Mouse (Mus musculus): Measurements from ENCODE around the gene Klhl5. TPM values are rescaled to one million over a fixed set of nuclear protein-coding genes. Genes with fewer than 3 reads are reported as not detected.

Gene Klhl5
- polyA plus RNA-seq, 2 experiments = 20.4 to 27.4 TPM

DNA sequence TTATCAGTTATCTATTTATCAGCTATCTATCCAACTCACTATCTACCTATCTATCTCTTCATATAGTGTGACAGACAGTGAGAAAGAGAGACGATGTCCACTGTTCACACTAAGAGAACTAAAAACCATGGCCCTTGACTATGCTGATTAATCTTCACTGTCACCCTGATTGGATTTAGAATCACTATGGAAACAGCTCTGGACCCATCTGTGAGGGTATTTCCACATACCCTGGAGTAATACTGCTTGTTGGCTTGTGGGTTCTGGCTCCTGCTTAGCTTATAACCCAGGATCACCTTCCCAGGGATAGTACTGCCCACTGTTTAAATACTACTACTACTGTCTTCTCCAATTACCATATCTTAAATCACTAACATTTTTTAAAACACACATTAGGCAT is 74.9 kb downstream of the Klhl5 start:
- no peak for DNase-seq (ENCODE audit: low spot score)
- 94% methylated on average over 1 of the region's 1 CpGs for WGBS
- TF ChIP-seq POLR2A (IDR thresholded peaks at IDR 0.05; ENCODE audit: borderline replicate concordance, extremely low read depth, insufficient read depth, insufficient read length) = no peak
- Histone ChIP-seq H3K9ac (ENCODE audit: low read depth, low read length, severe bottlenecking) (no peak overlapping the region), H3K4me2 (replicated peaks; ENCODE audit: low read depth, low read length, severe bottlenecking) (no peak overlapping the region), H3K4me3 (replicated peaks; ENCODE audit: low read length) (no peak overlapping the region), H3K27ac (replicated peaks; ENCODE audit: low read depth, low read length) (no peak overlapping the region), H3K36me3 (ENCODE audit: control insufficient read depth, insufficient read depth, low read length) (no peaks in the 10 kb centered on the region), H3K9me3 (ENCODE audit: control insufficient read depth, low read length) (no peaks in the 10 kb centered on the region), H3K27me3 (ENCODE audit: control insufficient read depth, insufficient read depth, low read length) (no peaks in the 10 kb centered on the region), H3K4me1 (ENCODE audit: control insufficient read depth, insufficient read depth, low read length) (peaks cover 20% of the 10 kb centered on the region)
- no peak for ATAC-seq (ENCODE audit: low FRiP score, low read depth)

DNA sequence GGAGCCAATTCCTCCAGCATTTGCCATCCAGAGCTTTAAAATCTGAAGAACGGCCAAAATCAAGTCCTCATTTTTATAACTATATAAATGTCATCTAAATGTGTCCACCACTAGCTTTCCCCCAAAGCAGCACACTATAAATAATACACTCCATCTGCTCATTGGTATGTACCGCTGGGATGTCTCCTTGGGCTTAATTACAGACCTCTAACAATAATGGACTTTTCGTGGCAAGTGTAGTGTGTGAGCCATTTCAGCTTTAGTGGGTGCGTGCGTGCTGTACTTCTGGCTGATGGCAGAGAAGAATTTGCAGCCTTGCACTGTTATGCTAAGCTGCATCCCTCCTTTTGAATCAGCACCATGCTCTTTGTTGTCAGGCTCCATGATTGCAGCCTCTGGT is 84.3 kb downstream of the Klhl5 start:
- Histone ChIP-seq H3K4me2 (replicated peaks; ENCODE audit: low read depth, low read length, severe bottlenecking) (no peak overlapping the region), H3K4me1 (ENCODE audit: control insufficient read depth, insufficient read depth, low read length) (no peaks in the 10 kb centered on the region), H3K27ac (replicated peaks; ENCODE audit: low read depth, low read length) (no peak overlapping the region), H3K4me3 (replicated peaks; ENCODE audit: low read length) (no peak overlapping the region), H3K27me3 (ENCODE audit: control insufficient read depth, insufficient read depth, low read length) (no peaks in the 10 kb centered on the region), H3K9me3 (ENCODE audit: control insufficient read depth, low read length) (0 out of 2 replicates have a peak, but pooled peaks cover 6% of the 10 kb centered on the region), H3K36me3 (ENCODE audit: control insufficient read depth, insufficient read depth, low read length) (no peaks in the 10 kb centered on the region), H3K9ac (ENCODE audit: low read depth, low read length, severe bottlenecking) (no peak overlapping the region)
- TF ChIP-seq POLR2A (IDR thresholded peaks at IDR 0.05; ENCODE audit: borderline replicate concordance, extremely low read depth, insufficient read depth, insufficient read length) = no peak
- 70% methylated on average over 5 of the region's 5 CpGs for WGBS
- ATAC-seq (ENCODE audit: low FRiP score, low read depth) (no peak), DNase-seq (ENCODE audit: low spot score) (no peak)

DNA sequence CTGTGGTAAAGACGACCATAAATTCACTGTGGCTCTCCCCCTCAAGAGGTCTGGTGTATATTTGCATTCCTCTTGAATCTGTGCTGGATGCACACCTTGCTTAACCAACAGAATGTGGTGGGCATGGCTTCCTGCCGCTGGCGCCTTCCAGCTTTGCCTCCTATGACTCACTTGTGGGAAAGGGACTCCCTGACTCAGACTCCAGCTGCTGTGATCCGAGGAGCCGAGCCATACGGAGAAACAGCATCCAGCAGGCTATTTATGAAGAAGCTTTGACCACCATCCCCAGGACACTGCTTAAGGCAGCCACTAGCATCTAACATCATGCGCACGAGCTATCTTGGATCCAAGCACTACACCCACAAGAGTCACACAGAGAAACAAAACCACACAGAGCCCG is 87.1 kb downstream of the Klhl5 start:
- Histone ChIP-seq H3K4me2 (replicated peaks; ENCODE audit: low read depth, low read length, severe bottlenecking) (no peak overlapping the region), H3K9me3 (ENCODE audit: control insufficient read depth, low read length) (0 out of 2 replicates have a peak, but pooled peaks cover 6% of the 10 kb centered on the region), H3K4me1 (ENCODE audit: control insufficient read depth, insufficient read depth, low read length) (no peaks in the 10 kb centered on the region), H3K27ac (replicated peaks; ENCODE audit: low read depth, low read length) (no peak overlapping the region), H3K27me3 (ENCODE audit: control insufficient read depth, insufficient read depth, low read length) (no peaks in the 10 kb centered on the region), H3K9ac (ENCODE audit: low read depth, low read length, severe bottlenecking) (no peak overlapping the region), H3K36me3 (ENCODE audit: control insufficient read depth, insufficient read depth, low read length) (no peaks in the 10 kb centered on the region), H3K4me3 (replicated peaks; ENCODE audit: low read length) (no peak overlapping the region)
- ATAC-seq (ENCODE audit: low FRiP score, low read depth) = no peak
- 86% methylated on average over 9 of the region's 9 CpGs for WGBS
- TF ChIP-seq POLR2A (IDR thresholded peaks at IDR 0.05; ENCODE audit: borderline replicate concordance, extremely low read depth, insufficient read depth, insufficient read length) = no peak
- no peak for DNase-seq (ENCODE audit: low spot score)

- Histone ChIP-seq H3K36me3 (ENCODE audit: control insufficient read depth, insufficient read depth, low read length) (peaks cover 9% of the 10 kb centered on the region; the same call in 1 of the 2 replicates), H3K27me3 (ENCODE audit: control insufficient read depth, insufficient read depth, low read length) (no peaks in the 10 kb centered on the region), H3K27ac (replicated peaks; ENCODE audit: low read depth, low read length) (peak within 1 kb of the TSS; percentile 52), H3K9ac (ENCODE audit: low read depth, low read length, severe bottlenecking) (peak within 1 kb of the TSS; percentile 63), H3K9me3 (ENCODE audit: control insufficient read depth, low read length) (no peaks in the 10 kb centered on the region), H3K4me3 (replicated peaks; ENCODE audit: low read length) (peak within 1 kb of the TSS; percentile 67), H3K4me2 (replicated peaks; ENCODE audit: low read depth, low read length, severe bottlenecking) (peak within 1 kb of the TSS; percentile 85), H3K4me1 (ENCODE audit: control insufficient read depth, insufficient read depth, low read length) (peaks cover 5% of the 10 kb centered on the region; the same call in 1 of the 2 replicates)
- TF ChIP-seq POLR2A (IDR thresholded peaks at IDR 0.05; ENCODE audit: borderline replicate concordance, extremely low read depth, insufficient read depth, insufficient read length) = peak; percentile 71; the same call in 1 of the 2 replicates
- DNase-seq (ENCODE audit: low spot score) (peak; percentile 99), ATAC-seq (ENCODE audit: low FRiP score, low read depth) (peak; percentile 100)
- under 1% methylated on average over 37 of the region's 37 CpGs for WGBS
Observed at GRCm38 (mm10) chr5:65199346-65200128, 92.2 kb downstream of the Klhl5 start, which contains the start of gene Wdr19. Gene Wdr19 (plus strand): TSS chr5:65199696.

- Histone ChIP-seq H3K4me1 (ENCODE audit: control insufficient read depth, insufficient read depth, low read length) (peaks cover 5% of the 10 kb centered on the region; the same call in 1 of the 2 replicates), H3K9ac (ENCODE audit: low read depth, low read length, severe bottlenecking) (no peak overlapping the region), H3K27ac (replicated peaks; ENCODE audit: low read depth, low read length) (no peak overlapping the region), H3K27me3 (ENCODE audit: control insufficient read depth, insufficient read depth, low read length) (no peaks in the 10 kb centered on the region), H3K4me2 (replicated peaks; ENCODE audit: low read depth, low read length, severe bottlenecking) (no peak overlapping the region), H3K9me3 (ENCODE audit: control insufficient read depth, low read length) (no peaks in the 10 kb centered on the region), H3K4me3 (replicated peaks; ENCODE audit: low read length) (no peak overlapping the region), H3K36me3 (ENCODE audit: control insufficient read depth, insufficient read depth, low read length) (peaks cover 9% of the 10 kb centered on the region; the same call in 1 of the 2 replicates)
- DNase-seq (ENCODE audit: low spot score) = no peak
- ATAC-seq (ENCODE audit: low FRiP score, low read depth) = no peak
- WGBS = 76% methylated on average over 2 of the region's 2 CpGs
- TF ChIP-seq POLR2A (IDR thresholded peaks at IDR 0.05; ENCODE audit: borderline replicate concordance, extremely low read depth, insufficient read depth, insufficient read length) = no peak
Observed at GRCm38 (mm10) chr5:65204726-65205125, 97.4 kb downstream of the Klhl5 start.

Data from limb, embryonic 14.5 days (tissue).